ENCODE assay signal across 8 mouse cellular contexts in genomic region chr12:54695511-54696241, GRCm38 (mm10). TPM values are rescaled to one million over a fixed set of nuclear protein-coding genes. Genes with fewer than 3 reads are reported as not detected.
A peak's percentile ranks its signal among the peaks of the same experiment; 100 is the strongest.
DNase-seq lines count a peak whose midpoint lies in the region; ATAC-seq and TF ChIP-seq lines count a peak whose summit lies in the region.

Eapp (minus strand) TSS chr12:54695897.

- H3K36me3 ChIP-seq in forebrain, embryonic 10.5 days (replicated peaks): peaks cover 22% of the 10 kb centered on the region
- H3K36me3 ChIP-seq in heart, embryonic 15.5 days: peaks cover 14% of the 10 kb centered on the region
- no peaks in the 10 kb centered on the region; the same call in 1 of the 2 replicates for H3K36me3 ChIP-seq in liver, embryonic 14.5 days (replicated peaks; ENCODE audit: control insufficient read depth, insufficient read depth, low read depth)
- peaks cover 2% of the 10 kb centered on the region; the same call in 1 of the 2 replicates for H3K36me3 ChIP-seq in neural tube, embryonic 11.5 days (ENCODE audit: control insufficient read depth, insufficient read depth, low read length)
- H3K36me3 ChIP-seq in stomach, postnatal 0 days (ENCODE audit: control insufficient read depth, insufficient read depth, low read length): no peaks in the 10 kb centered on the region

- ATAC-seq in CD4-positive, CD25-positive, alpha-beta regulatory T cell, adult 4 months: peak; percentile 73
- ATAC-seq in heart, embryonic 15.5 days (replicated peaks; ENCODE audit: insufficient number of reproducible peaks, insufficient read depth, low FRiP score, low read depth): peak; percentile 92
- ATAC-seq in liver, embryonic 14.5 days (ENCODE audit: insufficient read depth): peak; percentile 85
- peak; percentile 88 for ATAC-seq in neural tube, embryonic 11.5 days (ENCODE audit: insufficient read depth, low FRiP score, low TSS enrichment)
- ATAC-seq in stomach, postnatal 0 days (ENCODE audit: low FRiP score, low TSS enrichment): peak; percentile 93

- H3K4me2 ChIP-seq in heart, embryonic 15.5 days: peak within 1 kb of the TSS; percentile 85
- H3K4me2 ChIP-seq in liver, embryonic 14.5 days (ENCODE audit: low read depth): peak within 1 kb of the TSS; percentile 98
- peak within 1 kb of the TSS; percentile 81 for H3K4me2 ChIP-seq in neural tube, embryonic 11.5 days (ENCODE audit: low read depth)
- peak within 1 kb of the TSS; percentile 62 for H3K4me2 ChIP-seq in stomach, postnatal 0 days (replicated peaks; ENCODE audit: low read depth)

- no peaks in the 10 kb centered on the region for H3K27me3 ChIP-seq in forebrain, embryonic 10.5 days (ENCODE audit: poor library complexity, severe bottlenecking)
- H3K27me3 ChIP-seq in heart, embryonic 15.5 days: no peaks in the 10 kb centered on the region
- H3K27me3 ChIP-seq in liver, embryonic 14.5 days (ENCODE audit: control insufficient read depth, insufficient read depth, low read length): no peaks in the 10 kb centered on the region
- no peaks in the 10 kb centered on the region for H3K27me3 ChIP-seq in neural tube, embryonic 11.5 days (ENCODE audit: control insufficient read depth, insufficient read depth, low read length)
- no peaks in the 10 kb centered on the region for H3K27me3 ChIP-seq in stomach, postnatal 0 days (ENCODE audit: control insufficient read depth, insufficient read depth, low read length)

- peak within 1 kb of the TSS; percentile 88 for H3K4me3 ChIP-seq in forebrain, embryonic 10.5 days
- H3K4me3 ChIP-seq in heart, embryonic 15.5 days: peak within 1 kb of the TSS; percentile 89
- H3K4me3 ChIP-seq in liver, embryonic 14.5 days (ENCODE audit: insufficient read depth in 1 of 2, low read depth in 2 of 2, low read length in 2 of 2): peak within 1 kb of the TSS; percentile 83 to 87
- H3K4me3 ChIP-seq in neural tube, embryonic 11.5 days (ENCODE audit: low read depth, low read length): peak within 1 kb of the TSS; percentile 80
- H3K4me3 ChIP-seq in stomach, postnatal 0 days (ENCODE audit: low read depth, low read length): peak within 1 kb of the TSS; percentile 84

- peak within 1 kb of the TSS; percentile 89 for H3K9ac ChIP-seq in heart, embryonic 15.5 days
- peak within 1 kb of the TSS; percentile 97 for H3K9ac ChIP-seq in liver, embryonic 14.5 days (replicated peaks)
- H3K9ac ChIP-seq in neural tube, embryonic 11.5 days (ENCODE audit: low read length): peak within 1 kb of the TSS; percentile 85
- H3K9ac ChIP-seq in stomach, postnatal 0 days (ENCODE audit: low read length): peak within 1 kb of the TSS; percentile 91

- no peak for TF ChIP-seq EP300 in liver, embryonic 14.5 days (IDR thresholded peaks at IDR 0.05; ENCODE audit: low read depth)
- TF ChIP-seq EP300 in stomach, postnatal 0 days (optimal IDR thresholded peaks at IDR 0.05): no peak

- peak; percentile 88 for DNase-seq in c-Kit-negative CD71-positive TER-119-positive erythroid progenitor cells, embryonic 14.5 days (ENCODE audit: low read depth, low spot score)
- DNase-seq in forebrain, embryonic 10.5 days (ENCODE audit: extremely low spot score, low spot score): peak; percentile 97
- peak; percentile 97 to 99 for DNase-seq in kidney, postnatal 25 days
- DNase-seq in liver, embryonic 14.5 days (ENCODE audit: low read depth in 3 of 3, low spot score in 3 of 3): peak; percentile 91 to 94 (median 92)
- DNase-seq in neural tube, embryonic 11.5 days (ENCODE audit: low spot score): peak; percentile 93
- peak; percentile 95 for DNase-seq in stomach, postnatal 0 days (ENCODE audit: low spot score)

- H3K27ac ChIP-seq in forebrain, embryonic 10.5 days: peak within 1 kb of the TSS; percentile 94
- peak within 1 kb of the TSS; percentile 98 for H3K27ac ChIP-seq in heart, embryonic 15.5 days
- peak within 1 kb of the TSS; percentile 92 for H3K27ac ChIP-seq in liver, embryonic 14.5 days
- peak within 1 kb of the TSS; percentile 96 for H3K27ac ChIP-seq in neural tube, embryonic 11.5 days (ENCODE audit: low read depth, low read length)
- peak within 1 kb of the TSS; percentile 99 for H3K27ac ChIP-seq in stomach, postnatal 0 days (replicated peaks)

- TF ChIP-seq CTCF in liver, embryonic 14.5 days (IDR thresholded peaks at IDR 0.05; ENCODE audit: low read depth): peak; percentile 52
- peak; percentile 62 for TF ChIP-seq CTCF in stomach, postnatal 0 days (IDR thresholded peaks at IDR 0.05; ENCODE audit: low read depth)

- peaks cover 11% of the 10 kb centered on the region for H3K4me1 ChIP-seq in forebrain, embryonic 10.5 days
- H3K4me1 ChIP-seq in heart, embryonic 15.5 days (replicated peaks): peaks cover 5% of the 10 kb centered on the region
- H3K4me1 ChIP-seq in liver, embryonic 14.5 days (replicated peaks; ENCODE audit: control insufficient read depth in 2 of 2, insufficient read depth in 2 of 2, low read length in 1 of 2): peaks cover 8 to 18% of the 10 kb centered on the region in 2 experiments
- H3K4me1 ChIP-seq in neural tube, embryonic 11.5 days (ENCODE audit: control insufficient read depth, insufficient read depth, low read length): peaks cover 3% of the 10 kb centered on the region; the same call in 1 of the 2 replicates
- H3K4me1 ChIP-seq in stomach, postnatal 0 days (replicated peaks; ENCODE audit: control insufficient read depth, insufficient read depth): no peaks in the 10 kb centered on the region

- under 1% methylated on average over 57 of the region's 57 CpGs for WGBS in forebrain, embryonic 10.5 days
- WGBS in heart, embryonic 15.5 days: under 1% methylated on average over 57 of the region's 57 CpGs
- under 1% methylated on average over 57 of the region's 57 CpGs for WGBS in liver, embryonic 14.5 days (ENCODE audit: insufficient replicate concordance)
- WGBS in neural tube, embryonic 11.5 days: under 1% methylated on average over 57 of the region's 57 CpGs
- under 1% methylated on average over 56 of the region's 57 CpGs for WGBS in stomach, postnatal 0 days

- no peaks in the 10 kb centered on the region for H3K9me3 ChIP-seq in forebrain, embryonic 10.5 days
- H3K9me3 ChIP-seq in heart, embryonic 15.5 days (replicated peaks): no peaks in the 10 kb centered on the region
- H3K9me3 ChIP-seq in liver, embryonic 14.5 days (ENCODE audit: control insufficient read depth, low read length): no peaks in the 10 kb centered on the region
- H3K9me3 ChIP-seq in neural tube, embryonic 11.5 days (ENCODE audit: control insufficient read depth, low read length): no peaks in the 10 kb centered on the region
- H3K9me3 ChIP-seq in stomach, postnatal 0 days (ENCODE audit: control insufficient read depth, low read length): no peaks in the 10 kb centered on the region

RNA-seq across cellular contexts. Expression of gene Eapp, which starts in this region (rescaled TPM):
- polyA plus RNA-seq in CD4-positive, CD25-positive, alpha-beta regulatory T cell, adult 4 months (2017; shearing (Covaris generic)): 100 to 1,000 TPM; 115 to 149 TPM
- polyA plus RNA-seq in forebrain, embryonic 10.5 days (2016; fragmentation: Nextera tagmentation; extraction: Ambion mirVana): 69.7 and 74.0 TPM in 2 replicates
- polyA plus RNA-seq in heart, embryonic 15.5 days (2015; fragmentation: Nextera tagmentation; extraction: Ambion mirVana): 47.8 and 50.6 TPM in 2 replicates
- 4.0 and 8.7 TPM in 2 replicates for polyA plus RNA-seq in liver, embryonic 14.5 days (2012; rRNA removed)
- 41.8 and 45.7 TPM in 2 replicates for polyA plus RNA-seq in liver, embryonic 14.5 days (2014; fragmentation: Nextera tagmentation; extraction: Ambion mirVana)
- polyA plus RNA-seq in neural tube, embryonic 11.5 days (2014; fragmentation: Nextera tagmentation; extraction: Ambion mirVana): 77.0 and 80.1 TPM in 2 replicates
- 63.9 and 66.0 TPM in 2 replicates for polyA plus RNA-seq in stomach, postnatal 0 days (2015; fragmentation: Nextera tagmentation; extraction: Ambion mirVana)

Comparison
In these comparisons a context has a peak if more than half of its experiments do, and no peak if none do; other contexts are left out.
1. Peak in every context shown above with its lines: DNase-seq, ATAC-seq, H3K4me3 ChIP-seq and H3K27ac ChIP-seq.